Mouse (Mus musculus) erythroblast, adult 5-6 weeks (primary cell): ENCODE results near the gene Ddi2. TPM values are rescaled to one million over a fixed set of nuclear protein-coding genes. Genes with fewer than 3 reads are reported as not detected.

Experiments
- ATAC-seq: replicated peaks from 2 replicates; pipeline ENCODE4 v1.8.0; 2016; ENCODE audit warnings: moderate number of reproducible peaks, mild to moderate bottlenecking, moderate TSS enrichment, inconsistent platforms; ENCODE audit not compliant: poor library complexity, low FRiP score, severe bottlenecking
- total RNA-seq, 2 experiments: library from RNA; stranded (forward) in 1 of 2; stranded (reverse) in 1 of 2; fragments of 150-400 nt in 1 of 2; fragments of 200-764, 138-1000 nt in 1 of 2; gene quantifications; 2 replicates each; pipeline versions ENCODE4 v1.2.3 to v1.2.4; 2015 to 2017; ENCODE audit warnings: low replicate concordance in 2 of 2

Gene Ddi2
- total RNA-seq, 2 experiments from 2014 or later: 14.8 to 17.7 TPM

GRCm38 (mm10) chr4:141636693-141637092 is 86.5 kb downstream of the Ddi2 start:
- no peak for ATAC-seq

- no peak for ATAC-seq
Measured at GRCm38 (mm10) chr4:141635991-141636390, 87.2 kb downstream of the Ddi2 start.

DNA sequence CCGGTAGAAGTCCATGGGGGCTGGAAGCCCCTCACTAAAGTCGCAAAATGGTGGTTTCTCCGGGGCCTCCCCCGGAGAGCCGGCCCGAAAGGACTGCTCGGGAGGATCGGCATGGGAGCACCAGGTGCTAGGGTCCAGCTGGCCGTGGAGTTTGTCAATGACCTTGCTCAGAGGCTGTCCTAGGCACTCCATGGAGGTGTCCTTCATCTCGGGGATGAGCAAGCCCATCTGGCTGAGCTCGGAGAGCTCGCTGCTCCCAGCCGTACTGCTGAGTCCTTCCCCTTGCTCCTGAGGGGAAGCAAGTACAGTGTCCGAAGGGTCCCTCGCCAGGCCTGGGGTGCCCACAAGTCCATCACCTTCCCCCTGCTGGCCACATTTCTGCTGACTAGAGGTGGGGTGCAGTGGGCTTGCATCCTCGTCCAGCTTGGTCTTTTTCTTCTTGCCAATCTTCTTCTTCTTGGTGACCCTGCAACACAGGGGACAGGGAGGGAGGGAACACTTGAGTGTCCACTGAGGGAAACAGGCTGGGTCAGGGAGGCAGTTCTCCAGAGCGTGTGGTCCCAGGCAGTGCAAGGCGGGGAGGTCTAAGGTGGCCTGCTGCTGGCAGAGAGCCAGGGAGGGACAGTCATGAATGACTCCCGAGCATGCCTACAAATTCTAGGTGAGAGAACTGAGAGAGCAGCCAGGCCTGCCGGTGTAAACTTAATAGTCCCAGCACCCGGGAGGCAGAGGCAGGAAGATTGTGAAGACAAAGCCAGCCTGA is 90.9 kb downstream of the Ddi2 start:
- no peak for ATAC-seq

- ATAC-seq: no peak
Measured at GRCm38 (mm10) chr4:141631250-141631649, 92.0 kb downstream of the Ddi2 start.

GRCm38 (mm10) chr4:141630021-141630420 is 93.2 kb downstream of the Ddi2 start:
- ATAC-seq: no peak

DNA sequence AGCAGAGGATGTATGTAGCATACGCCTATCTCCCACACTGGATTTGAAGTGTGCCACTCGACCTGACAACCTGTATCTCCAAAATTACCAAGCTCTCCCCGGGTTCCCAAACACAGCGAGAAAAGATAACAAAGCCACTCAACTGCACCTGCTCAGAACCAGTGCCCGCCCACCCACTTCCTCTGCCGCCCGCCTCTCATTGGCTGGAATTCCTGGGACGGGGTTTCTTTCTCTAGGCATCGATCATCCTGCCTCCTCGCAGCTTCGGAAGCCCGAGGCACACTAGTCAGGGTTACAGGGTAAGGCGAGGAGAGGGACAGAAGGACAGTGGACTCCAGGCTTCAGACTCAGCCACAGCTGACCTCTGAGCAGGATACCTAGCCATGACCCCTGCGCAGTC is 94.6 kb downstream of the Ddi2 start:
- ATAC-seq: no peak

Other genes with a start within 250 kb of the Ddi2 start
- 38.0 and 60.7 TPM in 2 replicates for gene Spen, start 184.8 kb downstream of the Ddi2 start, total RNA-seq (2015; ENCODE audit: low replicate concordance)
- 35.6 and 63.0 TPM in 2 replicates for gene Spen, start 184.8 kb downstream of the Ddi2 start, total RNA-seq (2017; ENCODE audit: low replicate concordance)
- 0.63 TPM in 1 of 2 replicates, not detected in the other for gene Fblim1, start 117.3 kb downstream of the Ddi2 start, total RNA-seq (2015; ENCODE audit: low replicate concordance)
- 0.56 and 1.1 TPM in 2 replicates for gene Fblim1, start 117.3 kb downstream of the Ddi2 start, total RNA-seq (2017; ENCODE audit: low replicate concordance)
- gene Tmem82, start 104.8 kb downstream of the Ddi2 start, total RNA-seq (2015; ENCODE audit: low replicate concordance): not detected in 2 replicates
- gene Tmem82, start 104.8 kb downstream of the Ddi2 start, total RNA-seq (2017; ENCODE audit: low replicate concordance): 0.34 TPM in 1 of 2 replicates, not detected in the other
- gene Slc25a34, start 99.6 kb downstream of the Ddi2 start, total RNA-seq (2015; ENCODE audit: low replicate concordance): not detected in 2 replicates
- not detected in 2 replicates for gene Slc25a34, start 99.6 kb downstream of the Ddi2 start, total RNA-seq (2017; ENCODE audit: low replicate concordance)
- gene Plekhm2, start 58.5 kb downstream of the Ddi2 start, total RNA-seq (2015; ENCODE audit: low replicate concordance): 2.9 and 10.7 TPM in 2 replicates
- 2.0 and 4.3 TPM in 2 replicates for gene Plekhm2, start 58.5 kb downstream of the Ddi2 start, total RNA-seq (2017; ENCODE audit: low replicate concordance)
- gene Rsc1a1, start 37.8 kb downstream of the Ddi2 start, total RNA-seq (2015; ENCODE audit: low replicate concordance): 2.9 TPM in 1 of 2 replicates, not detected in the other
- gene Rsc1a1, start 37.8 kb downstream of the Ddi2 start, total RNA-seq (2017; ENCODE audit: low replicate concordance): 0.84 and 4.3 TPM in 2 replicates
- 1.5 and 2.3 TPM in 2 replicates for gene Agmat, start 23.3 kb upstream of the Ddi2 start, total RNA-seq (2015; ENCODE audit: low replicate concordance)
- gene Agmat, start 23.3 kb upstream of the Ddi2 start, total RNA-seq (2017; ENCODE audit: low replicate concordance): not detected in 2 replicates
- gene Dnajc16, start 67.5 kb upstream of the Ddi2 start, total RNA-seq (2015; ENCODE audit: low replicate concordance): 0.38 and 5.0 TPM in 2 replicates
- 3.2 and 7.8 TPM in 2 replicates for gene Dnajc16, start 67.5 kb upstream of the Ddi2 start, total RNA-seq (2017; ENCODE audit: low replicate concordance)
- gene Casp9, start 70.2 kb upstream of the Ddi2 start, total RNA-seq (2015; ENCODE audit: low replicate concordance): 4.4 and 10.0 TPM in 2 replicates
- gene Casp9, start 70.2 kb upstream of the Ddi2 start, total RNA-seq (2017; ENCODE audit: low replicate concordance): 4.2 and 4.3 TPM in 2 replicates
- gene Cela2a, start 102.7 kb upstream of the Ddi2 start, total RNA-seq (2015; ENCODE audit: low replicate concordance): not detected in 2 replicates
- gene Cela2a, start 102.7 kb upstream of the Ddi2 start, total RNA-seq (2017; ENCODE audit: low replicate concordance): not detected in 2 replicates
- not detected in 2 replicates for gene Ctrc, start 122.9 kb upstream of the Ddi2 start, total RNA-seq (2015; ENCODE audit: low replicate concordance)
- not detected in 2 replicates for gene Ctrc, start 122.9 kb upstream of the Ddi2 start, total RNA-seq (2017; ENCODE audit: low replicate concordance)
- 17.6 and 22.5 TPM in 2 replicates for gene Efhd2, start 151.5 kb upstream of the Ddi2 start, total RNA-seq (2015; ENCODE audit: low replicate concordance)
- 13.9 and 19.6 TPM in 2 replicates for gene Efhd2, start 151.5 kb upstream of the Ddi2 start, total RNA-seq (2017; ENCODE audit: low replicate concordance)